Mouse (Mus musculus): Measurements from ENCODE around the gene Tbc1d2. TPM values are rescaled to one million over a fixed set of nuclear protein-coding genes. Genes with fewer than 3 reads are reported as not detected.

Gene Tbc1d2
- total and polyA plus RNA-seq, 2 experiments from 2014 or later, result 0.52 to 1.9 TPM

DNA sequence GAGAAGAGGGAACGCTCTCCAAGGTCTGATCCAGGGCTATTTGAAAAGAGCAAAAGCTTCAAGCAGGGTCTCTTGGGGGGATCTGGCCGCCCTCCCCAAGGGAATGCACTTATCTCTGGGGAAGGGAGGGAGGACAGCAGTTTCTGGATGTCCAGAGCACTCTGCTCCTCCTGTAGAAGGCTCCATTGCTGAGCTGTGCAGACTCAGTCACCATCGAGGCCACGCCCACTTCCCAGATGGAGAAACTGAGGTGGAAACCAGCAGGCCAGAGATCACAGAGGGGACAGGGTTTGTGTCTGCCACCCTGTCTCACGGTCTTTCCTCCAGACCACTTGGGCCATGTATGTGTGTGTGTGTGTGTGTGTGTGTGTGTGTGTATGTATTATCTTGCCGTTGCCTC is 51.0 kb downstream of the Tbc1d2 start:
- DNase-seq (ENCODE audit: low spot score) (no peak), ATAC-seq (ENCODE audit: low FRiP score) (no peak)
- H3K9me3 ChIP-seq (ENCODE audit: low read length), result no peaks in the 10 kb centered on the region
- H3K9ac ChIP-seq (replicated peaks; ENCODE audit: low read length, poor library complexity, severe bottlenecking), result no peak overlapping the region
- H3K4me1 ChIP-seq (ENCODE audit: insufficient read depth, low read length), result peaks cover 5% of the 10 kb centered on the region; the same call in 1 of the 2 replicates
- H3K27ac ChIP-seq (ENCODE audit: low read depth, low read length), result no peak overlapping the region
- TF ChIP-seq CTCF (IDR thresholded peaks at IDR 0.05), result no peak
- WGBS, result 77% methylated on average over 6 of the region's 6 CpGs
- no peak overlapping the region for H3K4me2 ChIP-seq (ENCODE audit: low read depth, low read length, poor library complexity, severe bottlenecking)
- H3K4me3 ChIP-seq (ENCODE audit: low read depth, low read length), result no peak overlapping the region
- no peaks in the 10 kb centered on the region for H3K36me3 ChIP-seq (ENCODE audit: insufficient read depth, low read length)
- H3K27me3 ChIP-seq (ENCODE audit: insufficient read depth, low read length), result no peaks in the 10 kb centered on the region

- no peak overlapping the region for H3K4me3 ChIP-seq (ENCODE audit: low read depth, low read length)
- TF ChIP-seq CTCF (IDR thresholded peaks at IDR 0.05), result no peak
- H3K9me3 ChIP-seq (ENCODE audit: low read length), result no peaks in the 10 kb centered on the region
- H3K4me1 ChIP-seq (ENCODE audit: insufficient read depth, low read length), result peaks cover 5% of the 10 kb centered on the region; the same call in 1 of the 2 replicates
- no peak for DNase-seq (ENCODE audit: low spot score)
- no peaks in the 10 kb centered on the region for H3K27me3 ChIP-seq (ENCODE audit: insufficient read depth, low read length)
- WGBS, result 71% methylated on average over 10 of the region's 10 CpGs
- ATAC-seq (ENCODE audit: low FRiP score), result no peak
- H3K36me3 ChIP-seq (ENCODE audit: insufficient read depth, low read length), result no peaks in the 10 kb centered on the region
- no peak overlapping the region for H3K27ac ChIP-seq (ENCODE audit: low read depth, low read length)
- no peak overlapping the region for H3K4me2 ChIP-seq (ENCODE audit: low read depth, low read length, poor library complexity, severe bottlenecking)
- no peak overlapping the region for H3K9ac ChIP-seq (replicated peaks; ENCODE audit: low read length, poor library complexity, severe bottlenecking)
Observed at GRCm38 (mm10) chr4:46598111-46598510, 51.9 kb downstream of the Tbc1d2 start.

GRCm38 (mm10) chr4:46597286-46597961 is 52.6 kb downstream of the Tbc1d2 start:
- DNase-seq (ENCODE audit: low spot score), result no peak
- ATAC-seq (ENCODE audit: low FRiP score), result no peak
- Histone ChIP-seq H3K9me3 (ENCODE audit: low read length) (no peaks in the 10 kb centered on the region), H3K27me3 (ENCODE audit: insufficient read depth, low read length) (no peaks in the 10 kb centered on the region), H3K36me3 (ENCODE audit: insufficient read depth, low read length) (no peaks in the 10 kb centered on the region), H3K4me1 (ENCODE audit: insufficient read depth, low read length) (peaks cover 5% of the 10 kb centered on the region; the same call in 1 of the 2 replicates), H3K4me2 (ENCODE audit: low read depth, low read length, poor library complexity, severe bottlenecking) (no peak overlapping the region), H3K4me3 (ENCODE audit: low read depth, low read length) (no peak overlapping the region), H3K27ac (ENCODE audit: low read depth, low read length) (no peak overlapping the region), H3K9ac (replicated peaks; ENCODE audit: low read length, poor library complexity, severe bottlenecking) (no peak overlapping the region)
- WGBS, result 76% methylated on average over 11 of the region's 11 CpGs
- no peak for TF ChIP-seq CTCF (IDR thresholded peaks at IDR 0.05)

DNA sequence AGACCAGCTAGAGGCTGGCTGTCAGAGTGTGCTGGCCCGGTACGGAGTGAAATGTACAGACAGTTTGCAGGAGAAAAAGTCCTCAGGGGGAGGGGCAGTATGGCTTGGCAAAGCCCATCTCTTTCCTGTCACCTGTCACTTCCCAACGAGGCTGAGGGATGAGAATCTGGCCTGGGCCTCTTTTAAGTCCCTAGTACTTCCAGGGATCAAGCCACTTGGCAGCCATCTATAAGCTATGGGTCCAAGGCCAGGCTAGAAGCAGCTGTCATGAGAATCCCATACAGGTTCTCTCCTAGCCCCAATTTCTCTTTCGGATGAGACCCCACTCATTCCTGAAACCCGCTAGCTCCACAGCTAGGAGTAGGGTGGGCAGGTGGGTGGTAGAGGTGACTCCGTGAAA is 53.6 kb downstream of the Tbc1d2 start:
- TF ChIP-seq CTCF (IDR thresholded peaks at IDR 0.05), result no peak
- no peak overlapping the region for H3K4me2 ChIP-seq (ENCODE audit: low read depth, low read length, poor library complexity, severe bottlenecking)
- no peaks in the 10 kb centered on the region for H3K9me3 ChIP-seq (ENCODE audit: low read length)
- no peaks in the 10 kb centered on the region for H3K27me3 ChIP-seq (ENCODE audit: insufficient read depth, low read length)
- no peak overlapping the region for H3K27ac ChIP-seq (ENCODE audit: low read depth, low read length)
- no peak overlapping the region for H3K4me3 ChIP-seq (ENCODE audit: low read depth, low read length)
- peaks cover 5% of the 10 kb centered on the region; the same call in 1 of the 2 replicates for H3K4me1 ChIP-seq (ENCODE audit: insufficient read depth, low read length)
- no peak overlapping the region for H3K9ac ChIP-seq (replicated peaks; ENCODE audit: low read length, poor library complexity, severe bottlenecking)
- WGBS, result 77% methylated on average over 6 of the region's 6 CpGs
- ATAC-seq (ENCODE audit: low FRiP score), result no peak
- H3K36me3 ChIP-seq (ENCODE audit: insufficient read depth, low read length), result no peaks in the 10 kb centered on the region
- DNase-seq (ENCODE audit: low spot score), result no peak

DNA sequence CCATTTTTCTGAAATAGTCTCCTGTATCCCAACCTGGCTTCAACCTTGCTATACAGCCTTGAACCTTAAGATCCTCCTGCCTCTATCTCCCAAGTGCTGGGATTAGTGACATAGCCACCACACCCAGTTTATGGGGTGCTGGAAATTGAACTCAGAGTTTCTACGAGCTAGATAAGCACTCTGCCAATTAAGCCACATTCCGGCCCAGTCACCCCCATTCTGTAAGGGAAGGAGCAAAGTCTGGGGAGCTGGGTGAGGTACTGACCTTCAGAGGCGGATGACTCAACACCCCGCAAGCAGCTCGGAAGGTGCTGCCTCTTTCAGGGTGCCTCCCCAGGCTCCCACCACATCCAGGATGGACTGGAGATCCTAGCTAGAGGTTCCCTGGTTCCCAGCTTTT is 55.9 kb downstream of the Tbc1d2 start:
- no peaks in the 10 kb centered on the region for H3K27me3 ChIP-seq (ENCODE audit: insufficient read depth, low read length)
- TF ChIP-seq CTCF (IDR thresholded peaks at IDR 0.05), result no peak
- 95% methylated on average over 5 of the region's 5 CpGs for WGBS
- no peak for ATAC-seq (ENCODE audit: low FRiP score)
- no peaks in the 10 kb centered on the region for H3K9me3 ChIP-seq (ENCODE audit: low read length)
- H3K27ac ChIP-seq (ENCODE audit: low read depth, low read length), result no peak overlapping the region
- no peak for DNase-seq (ENCODE audit: low spot score)
- no peak overlapping the region for H3K4me2 ChIP-seq (ENCODE audit: low read depth, low read length, poor library complexity, severe bottlenecking)
- no peaks in the 10 kb centered on the region for H3K36me3 ChIP-seq (ENCODE audit: insufficient read depth, low read length)
- no peaks in the 10 kb centered on the region for H3K4me1 ChIP-seq (ENCODE audit: insufficient read depth, low read length)
- H3K9ac ChIP-seq (replicated peaks; ENCODE audit: low read length, poor library complexity, severe bottlenecking), result no peak overlapping the region
- no peak overlapping the region for H3K4me3 ChIP-seq (ENCODE audit: low read depth, low read length)

DNA sequence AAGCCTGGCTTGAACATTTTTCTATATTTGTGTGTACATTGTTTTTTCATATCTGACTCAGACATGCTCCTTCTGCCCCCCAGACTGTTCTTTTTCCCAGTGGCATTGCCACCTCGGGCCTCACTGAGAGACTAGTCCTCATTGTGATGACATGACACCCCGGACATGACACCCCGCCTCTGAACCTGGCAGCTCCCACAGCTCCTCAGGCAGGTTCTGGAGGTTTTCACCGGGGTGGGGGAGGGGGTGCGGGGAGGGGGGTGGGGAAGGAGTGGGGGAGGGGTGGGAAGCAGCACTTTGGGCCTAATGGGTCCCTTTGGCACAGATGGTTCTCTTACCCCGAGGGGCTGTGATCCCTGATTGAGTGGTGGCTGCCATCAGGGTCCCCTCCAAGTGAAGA is 56.5 kb downstream of the Tbc1d2 start:
- H3K36me3 ChIP-seq (ENCODE audit: insufficient read depth, low read length), result no peaks in the 10 kb centered on the region
- H3K9me3 ChIP-seq (ENCODE audit: low read length), result no peaks in the 10 kb centered on the region
- H3K9ac ChIP-seq (replicated peaks; ENCODE audit: low read length, poor library complexity, severe bottlenecking), result no peak overlapping the region
- H3K4me2 ChIP-seq (ENCODE audit: low read depth, low read length, poor library complexity, severe bottlenecking), result no peak overlapping the region
- 57% methylated on average over 6 of the region's 6 CpGs for WGBS
- H3K4me1 ChIP-seq (ENCODE audit: insufficient read depth, low read length), result no peaks in the 10 kb centered on the region
- H3K27ac ChIP-seq (ENCODE audit: low read depth, low read length), result no peak overlapping the region
- TF ChIP-seq CTCF (IDR thresholded peaks at IDR 0.05), result no peak
- H3K4me3 ChIP-seq (ENCODE audit: low read depth, low read length), result no peak overlapping the region
- no peak for DNase-seq (ENCODE audit: low spot score)
- no peak for ATAC-seq (ENCODE audit: low FRiP score)
- H3K27me3 ChIP-seq (ENCODE audit: insufficient read depth, low read length), result no peaks in the 10 kb centered on the region

All from midbrain, postnatal 0 days (tissue).